Mouse (Mus musculus) erythroblast, adult 5-6 weeks (primary cell): ENCODE measurements around the gene Hspa4. TPM values are rescaled to one million over a fixed set of nuclear protein-coding genes. Genes with fewer than 3 reads are reported as not detected.

Experiments used
- ATAC-seq: replicated peaks from 2 replicates; pipeline ENCODE4 v1.8.0; 2016; ENCODE audit warnings: moderate number of reproducible peaks, mild to moderate bottlenecking, moderate TSS enrichment, inconsistent platforms; ENCODE audit not compliant: poor library complexity, low FRiP score, severe bottlenecking
- total RNA-seq, 2 experiments: library from RNA; stranded (forward) in 1 of 2; stranded (reverse) in 1 of 2; fragments of 150-400 nt in 1 of 2; fragments of 200-764, 138-1000 nt in 1 of 2; gene quantifications; 2 replicates each; pipeline versions ENCODE4 v1.2.3 to v1.2.4; 2015 to 2017; ENCODE audit warnings: low replicate concordance in 2 of 2

The Hspa4 gene
- total RNA-seq, 2 experiments from 2014 or later, result 40.9 to 93.7 TPM

- 0 out of 2 replicates have a peak, but pooled peaks have one; percentile 42 for ATAC-seq
Measured at GRCm38 (mm10) chr11:53254926-53255325, 45.3 kb downstream of the Hspa4 start.

- 0 out of 2 replicates have a peak, but pooled peaks have one; percentile 52 for ATAC-seq
Measured at GRCm38 (mm10) chr11:53254428-53254827, 45.8 kb downstream of the Hspa4 start.

- ATAC-seq, result no peak
Measured at GRCm38 (mm10) chr11:53252186-53253119, 47.8 kb downstream of the Hspa4 start.

- no peak for ATAC-seq
Measured at GRCm38 (mm10) chr11:53250796-53251195, 49.5 kb downstream of the Hspa4 start.

GRCm38 (mm10) chr11:53249686-53250085 is 50.6 kb downstream of the Hspa4 start:
- ATAC-seq, result no peak

GRCm38 (mm10) chr11:53245561-53245960 is 54.7 kb downstream of the Hspa4 start:
- ATAC-seq, result no peak

GRCm38 (mm10) chr11:53243199-53243598 is 57.1 kb downstream of the Hspa4 start:
- peak; percentile 48; the same call in 1 of the 2 replicates for ATAC-seq

GRCm38 (mm10) chr11:53233590-53233989 is 66.7 kb downstream of the Hspa4 start:
- ATAC-seq, result no peak

- no peak for ATAC-seq
Measured at GRCm38 (mm10) chr11:53231836-53232235, 68.4 kb downstream of the Hspa4 start.

- ATAC-seq, result no peak
Measured at GRCm38 (mm10) chr11:53229011-53229410, 71.2 kb downstream of the Hspa4 start.

- no peak for ATAC-seq
Measured at GRCm38 (mm10) chr11:53210876-53211275, 89.4 kb downstream of the Hspa4 start.

Other genes starting within 250 kb of the Hspa4 start
- 7.9 and 13.6 TPM in 2 replicates for gene Zcchc10, start 24.2 kb upstream of the Hspa4 start, total RNA-seq (2015; ENCODE audit: low replicate concordance)
- 0.94 and 2.0 TPM in 2 replicates for gene Zcchc10, start 24.2 kb upstream of the Hspa4 start, total RNA-seq (2017; ENCODE audit: low replicate concordance)
- 32.2 and 50.3 TPM in 2 replicates for gene Aff4, start 50.4 kb upstream of the Hspa4 start, total RNA-seq (2015; ENCODE audit: low replicate concordance)
- 12.0 and 25.4 TPM in 2 replicates for gene Aff4, start 50.4 kb upstream of the Hspa4 start, total RNA-seq (2017; ENCODE audit: low replicate concordance)
- not detected in 2 replicates for gene Leap2, start 122.7 kb upstream of the Hspa4 start, total RNA-seq (2015; ENCODE audit: low replicate concordance)
- not detected in 2 replicates for gene Leap2, start 122.7 kb upstream of the Hspa4 start, total RNA-seq (2017; ENCODE audit: low replicate concordance)
- gene Uqcrq, start 130.4 kb upstream of the Hspa4 start, total RNA-seq (2015; ENCODE audit: low replicate concordance), result 24.5 and 74.4 TPM in 2 replicates
- gene Uqcrq, start 130.4 kb upstream of the Hspa4 start, total RNA-seq (2017; ENCODE audit: low replicate concordance), result 7.6 and 16.6 TPM in 2 replicates
- not detected in 2 replicates for gene Gdf9, start 130.6 kb upstream of the Hspa4 start, total RNA-seq (2015; ENCODE audit: low replicate concordance)
- not detected in 2 replicates for gene Gdf9, start 130.6 kb upstream of the Hspa4 start, total RNA-seq (2017; ENCODE audit: low replicate concordance)
- not detected in 2 replicates for gene Gm10447, start 156.7 kb upstream of the Hspa4 start, total RNA-seq (2015; ENCODE audit: low replicate concordance)
- gene Gm10447, start 156.7 kb upstream of the Hspa4 start, total RNA-seq (2017; ENCODE audit: low replicate concordance), result not detected in 2 replicates
- gene Shroom1, start 156.7 kb upstream of the Hspa4 start, total RNA-seq (2015; ENCODE audit: low replicate concordance), result not detected in 2 replicates
- gene Shroom1, start 156.7 kb upstream of the Hspa4 start, total RNA-seq (2017; ENCODE audit: low replicate concordance), result not detected in 2 replicates
- not detected in 2 replicates for gene Gm9837, start 170.0 kb upstream of the Hspa4 start, total RNA-seq (2015; ENCODE audit: low replicate concordance)
- not detected in 2 replicates for gene Gm9837, start 170.0 kb upstream of the Hspa4 start, total RNA-seq (2017; ENCODE audit: low replicate concordance)
- gene Gm9945, start 179.7 kb upstream of the Hspa4 start, total RNA-seq (2015; ENCODE audit: low replicate concordance), result 2.3 and 2.5 TPM in 2 replicates
- 5.2 and 6.7 TPM in 2 replicates for gene Gm9945, start 179.7 kb upstream of the Hspa4 start, total RNA-seq (2017; ENCODE audit: low replicate concordance)
- gene Sowaha, start 179.8 kb upstream of the Hspa4 start, total RNA-seq (2015; ENCODE audit: low replicate concordance), result 178 and 210 TPM in 2 replicates
- 298 and 357 TPM in 2 replicates for gene Sowaha, start 179.8 kb upstream of the Hspa4 start, total RNA-seq (2017; ENCODE audit: low replicate concordance)
- 28.1 and 29.9 TPM in 2 replicates for gene Sept8, start 218.8 kb upstream of the Hspa4 start, total RNA-seq (2015; ENCODE audit: low replicate concordance)
- 31.2 and 60.5 TPM in 2 replicates for gene Sept8, start 218.8 kb upstream of the Hspa4 start, total RNA-seq (2017; ENCODE audit: low replicate concordance)